Mouse (Mus musculus) neural tube, embryonic 15.5 days (tissue): ENCODE data around the gene Adamts15. TPM values are rescaled to one million over a fixed set of nuclear protein-coding genes. Genes with fewer than 3 reads are reported as not detected.

Experiments used
- ATAC-seq: fragments of 200-750 bp; cut with Nextera tagmentation; 2 replicates; pipeline ENCODE4 v1.8.0; 2017; ENCODE audit warnings: mild to moderate bottlenecking, moderate TSS enrichment, moderate library complexity; ENCODE audit not compliant: low FRiP score
- H3K27ac ChIP-seq: fragments of 300-500 bp; sonication (generic); replicated peaks from 2 replicates; pipeline ENCODE4 v1.5.1; 2015; ENCODE audit warnings: mild to moderate bottlenecking, inconsistent platforms
- H3K27me3 ChIP-seq: fragments of 300-500 bp; sonication (generic); replicated peaks from 2 replicates; pipeline ENCODE4 v1.6.1; 2015; ENCODE audit warnings: inconsistent platforms
- H3K36me3 ChIP-seq: fragments of 300-500 bp; sonication (generic); 2 replicates; pipeline ENCODE4 v1.6.1; 2015; ENCODE audit warnings: inconsistent platforms
- H3K4me1 ChIP-seq: fragments of 300-500 bp; sonication (generic); 2 replicates; pipeline ENCODE4 v1.6.1; 2015; ENCODE audit warnings: inconsistent platforms
- H3K4me2 ChIP-seq: fragments of 300-500 bp; sonication (generic); 2 replicates; pipeline ENCODE4 v1.6.1; 2015; ENCODE audit warnings: inconsistent platforms, mild to moderate bottlenecking, moderate library complexity
- H3K4me3 ChIP-seq: fragments of 300-500 bp; sonication (generic); replicated peaks from 2 replicates; pipeline ENCODE4 v1.5.1; 2015; ENCODE audit warnings: mild to moderate bottlenecking, inconsistent platforms
- H3K9ac ChIP-seq: fragments of 300-500 bp; sonication (generic); replicated peaks from 2 replicates; pipeline ENCODE4 v1.6.1; 2015; ENCODE audit warnings: mild to moderate bottlenecking, inconsistent platforms
- H3K9me3 ChIP-seq: fragments of 300-500 bp; sonication (generic); replicated peaks from 2 replicates; pipeline ENCODE4 v1.6.1; 2016; ENCODE audit warnings: inconsistent platforms
- WGBS: fragments of 180-500 bp; shearing (Covaris S2); methylation state at CpG from one replicate; pipeline ENCODE4 v1.1.7; 2015; ENCODE audit warnings: mixed read lengths; 5-methylcytosine and 5-hydroxymethylcytosine counted together
- polyA plus RNA-seq: library from polyadenylated mRNA; unstranded; fragments of >200 nt; fragmentation: Nextera tagmentation; extraction: Ambion mirVana; gene quantifications from 2 replicates; pipeline ENCODE4 v1.2.1, GENCODE M21; 2015

The Adamts15 gene
- polyA plus RNA-seq, 1 experiment from 2014 or later, result 5.8 TPM

DNA sequence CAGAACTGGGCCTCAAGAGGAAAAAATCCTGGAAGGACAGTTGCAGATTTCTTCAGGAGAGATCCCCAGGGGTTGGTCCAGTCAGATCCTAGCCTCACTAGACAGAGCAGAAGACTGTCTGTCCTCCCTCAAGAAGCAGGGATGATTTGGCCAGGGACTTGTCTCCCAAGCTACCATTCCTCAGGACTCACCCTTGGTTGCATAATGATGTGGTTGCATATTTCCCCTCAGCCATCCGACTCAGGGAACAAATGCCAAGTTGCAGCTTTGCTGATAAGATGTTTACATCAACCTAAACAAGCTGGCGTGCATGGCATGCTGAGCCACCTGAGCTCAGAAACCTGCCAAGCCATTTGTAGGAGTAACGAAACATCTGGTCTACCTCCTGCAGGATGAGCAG, 27.2 kb upstream of the Adamts15 start:
- 0 out of 2 replicates have a peak, but pooled peaks cover 4% of the 10 kb centered on the region for H3K4me1 ChIP-seq
- H3K27me3 ChIP-seq, result peaks cover 16% of the 10 kb centered on the region
- no peaks in the 10 kb centered on the region for H3K9me3 ChIP-seq
- H3K27ac ChIP-seq, result no peak overlapping the region
- H3K4me2 ChIP-seq, result no peak overlapping the region
- no peaks in the 10 kb centered on the region for H3K36me3 ChIP-seq
- 88% methylated on average over 3 of the region's 3 CpGs for WGBS
- no peak for ATAC-seq
- H3K4me3 ChIP-seq, result no peak overlapping the region
- no peak overlapping the region for H3K9ac ChIP-seq

GRCm38 (mm10) chr9:30945276-30945675, 23.0 kb upstream of the Adamts15 start:
- Histone ChIP-seq H3K4me2 (no peak overlapping the region), H3K9me3 (no peaks in the 10 kb centered on the region), H3K27me3 (peaks cover 40% of the 10 kb centered on the region), H3K4me1 (peaks cover 23% of the 10 kb centered on the region), H3K36me3 (no peaks in the 10 kb centered on the region), H3K4me3 (no peak overlapping the region), H3K27ac (no peak overlapping the region), H3K9ac (no peak overlapping the region)
- 44% methylated on average over 1 of the region's 1 CpGs for WGBS
- no peak for ATAC-seq

- WGBS, result 11% methylated on average over 1 of the region's 1 CpGs
- 0 out of 2 replicates have a peak overlapping the region, but pooled peaks have one; percentile 15 for H3K9ac ChIP-seq
- no peak for ATAC-seq
- no peaks in the 10 kb centered on the region for H3K9me3 ChIP-seq
- peaks cover 40% of the 10 kb centered on the region for H3K27me3 ChIP-seq
- 0 out of 2 replicates have a peak overlapping the region, but pooled peaks have one; percentile 68 for H3K4me3 ChIP-seq
- H3K4me1 ChIP-seq, result peaks cover 21% of the 10 kb centered on the region
- no peak overlapping the region for H3K27ac ChIP-seq
- no peaks in the 10 kb centered on the region for H3K36me3 ChIP-seq
- H3K4me2 ChIP-seq, result peak overlapping the region; percentile 91
Observed at GRCm38 (mm10) chr9:30944234-30944633, 22.0 kb upstream of the Adamts15 start.

- peaks cover 40% of the 10 kb centered on the region for H3K27me3 ChIP-seq
- no peak for ATAC-seq
Observed at GRCm38 (mm10) chr9:30943341-30943740, 21.1 kb upstream of the Adamts15 start.

DNA sequence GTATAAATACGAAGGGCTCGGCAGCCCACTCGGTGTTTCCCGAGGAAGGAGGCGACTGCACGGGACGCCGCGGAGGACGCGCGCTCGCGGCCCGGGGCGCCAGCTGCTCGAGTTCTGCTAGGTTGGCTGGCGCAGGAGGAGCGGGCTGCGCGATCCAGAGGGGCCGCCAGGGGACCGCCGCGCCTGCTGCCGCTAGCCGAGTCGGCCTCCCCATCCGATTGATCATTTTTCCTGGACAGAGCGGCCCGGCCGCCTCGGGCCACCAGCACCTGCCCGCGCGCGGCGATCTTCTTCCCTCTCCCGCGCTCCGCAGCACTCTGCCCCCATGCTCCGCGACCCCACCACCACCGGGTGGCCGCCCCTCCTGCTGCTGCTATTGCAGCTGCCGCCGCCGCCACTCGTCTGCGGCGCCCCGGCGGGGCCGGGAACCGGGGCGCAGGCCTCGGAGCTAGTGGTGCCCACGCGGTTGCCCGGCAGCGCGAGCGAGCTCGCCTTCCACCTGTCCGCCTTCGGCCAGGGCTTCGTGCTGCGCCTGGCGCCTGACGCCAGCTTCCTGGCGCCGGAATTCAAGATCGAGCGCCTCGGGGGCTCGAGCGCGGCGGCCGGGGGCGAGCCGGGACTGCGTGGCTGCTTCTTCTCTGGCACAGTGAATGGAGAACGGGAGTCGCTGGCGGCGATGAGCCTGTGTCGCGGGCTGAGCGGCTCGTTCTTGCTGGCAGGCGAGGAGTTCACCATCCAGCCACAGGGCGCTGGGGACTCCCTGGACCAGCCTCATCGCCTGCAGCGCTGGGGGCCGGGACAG, 20.5 kb upstream of the Adamts15 start, which contains the start of gene Adamts8:
TSS of gene Adamts8 (plus strand) at position 51 of the 802 bp plus-strand sequence.
- H3K9me3 ChIP-seq, result no peaks in the 10 kb centered on the region
- no peaks in the 10 kb centered on the region for H3K36me3 ChIP-seq
- H3K4me2 ChIP-seq, result peak within 1 kb of the TSS; percentile 91
- WGBS, result under 1% methylated on average over 84 of the region's 96 CpGs
- peak; percentile 88 for ATAC-seq
- H3K4me1 ChIP-seq, result peaks cover 21% of the 10 kb centered on the region
- peak within 1 kb of the TSS; percentile 72 for H3K27ac ChIP-seq
- H3K9ac ChIP-seq, result peak within 1 kb of the TSS; percentile 70
- peak within 1 kb of the TSS; percentile 68 for H3K4me3 ChIP-seq
- peaks cover 40% of the 10 kb centered on the region for H3K27me3 ChIP-seq

More at GRCm38 (mm10) chr9:30943341-30943740, 21.1 kb upstream of the Adamts15 start:
- peak overlapping the region; percentile 70 for H3K9ac ChIP-seq
- H3K4me1 ChIP-seq, result peaks cover 21% of the 10 kb centered on the region
- no peak overlapping the region for H3K27ac ChIP-seq
- peak overlapping the region; percentile 91 for H3K4me2 ChIP-seq
- H3K36me3 ChIP-seq, result no peaks in the 10 kb centered on the region
- peak overlapping the region; percentile 68 for H3K4me3 ChIP-seq
- 2% methylated on average over 14 of the region's 14 CpGs for WGBS
- H3K9me3 ChIP-seq, result no peaks in the 10 kb centered on the region

DNA sequence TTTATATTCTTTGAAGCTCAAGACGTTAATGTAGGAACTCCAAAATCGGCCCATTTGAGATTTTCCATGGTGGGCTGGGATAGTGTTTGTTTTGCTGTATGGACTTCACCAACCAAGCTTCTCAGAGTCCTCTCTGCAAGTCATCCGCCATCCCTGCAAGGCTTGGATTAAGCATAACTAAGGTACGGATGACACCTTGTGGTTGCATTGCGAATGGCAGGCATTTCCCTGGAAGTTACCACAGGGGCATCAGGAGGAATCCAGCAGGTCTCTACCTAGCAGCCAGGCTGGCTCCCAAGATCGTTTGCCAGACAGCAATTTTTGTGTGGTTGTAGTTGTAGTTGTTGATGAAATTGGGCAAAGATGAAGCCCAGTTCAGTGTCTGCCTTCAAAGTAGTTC, 18.1 kb upstream of the Adamts15 start:
- Histone ChIP-seq H3K9ac (no peak overlapping the region), H3K27ac (no peak overlapping the region), H3K36me3 (no peaks in the 10 kb centered on the region), H3K4me2 (no peak overlapping the region), H3K4me3 (no peak overlapping the region), H3K27me3 (peaks cover 32% of the 10 kb centered on the region), H3K9me3 (no peaks in the 10 kb centered on the region), H3K4me1 (peaks cover 25% of the 10 kb centered on the region)
- no peak; the same call in 1 of the 2 replicates for ATAC-seq
- 7% methylated on average over 6 of the region's 6 CpGs for WGBS

- Histone ChIP-seq H3K27ac (no peak overlapping the region), H3K4me3 (no peak overlapping the region), H3K27me3 (peaks cover 15% of the 10 kb centered on the region), H3K9ac (no peak overlapping the region), H3K9me3 (no peaks in the 10 kb centered on the region), H3K36me3 (no peaks in the 10 kb centered on the region), H3K4me2 (peak overlapping the region; percentile 44), H3K4me1 (peaks cover 8% of the 10 kb centered on the region)
- ATAC-seq, result peak; percentile 84
- WGBS, result 36% methylated on average over 9 of the region's 9 CpGs
Observed at GRCm38 (mm10) chr9:30936674-30937438, 14.6 kb upstream of the Adamts15 start.

DNA sequence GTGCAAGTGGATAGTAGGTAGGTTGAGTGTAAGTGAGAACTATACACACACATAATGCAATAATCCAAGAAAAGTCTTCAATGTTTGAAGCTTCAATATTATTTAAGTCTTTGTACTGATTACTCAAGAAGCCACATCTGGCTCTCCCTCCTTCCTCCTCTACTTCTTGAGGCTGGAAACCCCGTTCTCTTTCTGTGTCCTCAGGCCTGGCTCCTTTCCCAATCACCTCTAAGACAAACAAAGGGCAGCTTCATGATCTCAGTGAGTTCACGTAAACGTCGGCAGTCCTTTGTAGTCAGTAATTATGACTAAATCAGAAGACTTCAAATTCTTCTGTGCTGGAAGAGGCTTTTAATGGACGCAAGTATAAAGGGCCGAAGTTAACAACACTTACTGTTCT, 12.6 kb upstream of the Adamts15 start:
- Histone ChIP-seq H3K4me3 (no peak overlapping the region), H3K36me3 (no peaks in the 10 kb centered on the region), H3K27me3 (no peaks in the 10 kb centered on the region), H3K27ac (no peak overlapping the region), H3K9ac (no peak overlapping the region), H3K4me2 (no peak overlapping the region), H3K4me1 (0 out of 2 replicates have a peak, but pooled peaks cover 7% of the 10 kb centered on the region), H3K9me3 (no peaks in the 10 kb centered on the region)
- 63% methylated on average over 6 of the region's 6 CpGs for WGBS
- no peak for ATAC-seq

DNA sequence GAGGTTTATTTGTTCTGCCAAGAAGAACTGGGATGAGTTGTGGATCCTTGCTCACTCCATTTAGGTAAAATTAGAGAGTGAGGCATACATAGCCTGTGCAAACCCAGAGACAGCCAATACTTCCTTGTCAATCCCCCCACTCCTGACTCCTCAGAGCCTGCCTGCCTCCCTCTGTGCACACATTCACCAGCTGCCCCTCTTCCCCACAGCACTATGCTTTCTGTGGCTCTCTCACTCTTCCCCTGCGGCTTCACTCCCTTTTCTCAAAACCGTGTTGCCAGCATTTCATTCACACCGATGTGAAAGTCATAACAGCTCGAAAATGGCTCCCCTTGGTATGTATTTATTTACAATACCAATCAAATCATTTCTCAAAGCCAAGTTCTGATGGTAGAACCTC, 10.1 kb upstream of the Adamts15 start:
- Histone ChIP-seq H3K27me3 (no peaks in the 10 kb centered on the region), H3K27ac (no peak overlapping the region), H3K36me3 (no peaks in the 10 kb centered on the region), H3K9me3 (no peaks in the 10 kb centered on the region), H3K9ac (no peak overlapping the region), H3K4me3 (no peak overlapping the region), H3K4me1 (0 out of 2 replicates have a peak, but pooled peaks cover 7% of the 10 kb centered on the region), H3K4me2 (no peak overlapping the region)
- no peak for ATAC-seq
- 62% methylated on average over 4 of the region's 4 CpGs for WGBS

GRCm38 (mm10) chr9:30928759-30929158, 6.5 kb upstream of the Adamts15 start:
- H3K4me2 ChIP-seq, result no peak overlapping the region
- 88% methylated on average over 2 of the region's 2 CpGs for WGBS
- H3K4me1 ChIP-seq, result 0 out of 2 replicates have a peak, but pooled peaks cover 3% of the 10 kb centered on the region
- H3K36me3 ChIP-seq, result no peaks in the 10 kb centered on the region
- no peaks in the 10 kb centered on the region for H3K9me3 ChIP-seq
- H3K27ac ChIP-seq, result no peak overlapping the region
- no peak for ATAC-seq
- no peak overlapping the region for H3K9ac ChIP-seq
- no peak overlapping the region for H3K4me3 ChIP-seq
- H3K27me3 ChIP-seq, result no peaks in the 10 kb centered on the region

DNA sequence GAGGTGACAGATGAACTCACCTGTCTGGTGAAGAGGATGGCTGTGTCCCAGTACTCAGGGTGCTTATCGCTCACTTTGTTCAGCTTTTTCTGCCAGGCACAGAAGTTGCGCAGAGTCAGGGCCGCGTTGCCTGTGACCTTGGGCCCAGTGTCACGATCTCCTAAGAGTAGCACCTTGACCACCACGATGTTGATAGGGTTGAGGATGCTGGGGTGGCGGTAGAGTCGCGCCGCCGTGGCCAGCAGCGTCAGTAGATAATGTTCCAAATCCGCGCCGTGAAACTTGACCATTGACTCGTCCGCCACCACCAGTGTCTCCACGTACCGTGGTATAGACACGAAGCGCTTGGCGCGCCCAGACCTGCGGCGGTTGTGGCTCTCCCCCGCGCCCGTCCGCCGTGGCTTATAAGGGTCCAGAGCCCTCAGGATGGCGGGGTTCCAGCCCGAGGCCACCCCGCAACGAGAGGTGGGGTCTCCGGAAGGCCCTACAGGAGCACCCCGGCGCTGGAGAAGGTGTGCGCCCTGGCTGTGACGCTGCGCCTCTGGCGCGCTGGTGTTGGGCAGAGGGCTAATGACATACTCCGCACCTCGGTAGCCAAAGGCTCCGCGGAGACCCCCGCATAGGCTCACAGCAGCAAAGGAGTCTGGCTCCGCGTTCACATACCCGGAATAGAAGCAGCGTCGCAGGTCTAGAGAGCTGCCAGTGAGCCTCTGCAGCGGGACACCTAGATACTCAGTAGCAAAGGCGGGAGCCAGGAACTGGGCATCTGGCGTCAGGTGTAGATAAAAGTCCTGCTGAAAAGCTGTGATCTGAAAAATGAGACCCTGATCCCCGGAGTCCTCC, 770 bp downstream of the Adamts15 start:
- H3K4me3 ChIP-seq, result peak overlapping the region; percentile 65
- H3K4me1 ChIP-seq, result peaks cover 42% of the 10 kb centered on the region
- H3K36me3 ChIP-seq, result no peaks in the 10 kb centered on the region
- no peak overlapping the region for H3K27ac ChIP-seq
- 5% methylated on average over 56 of the region's 56 CpGs for WGBS
- H3K27me3 ChIP-seq, result peaks cover 21% of the 10 kb centered on the region
- peak; percentile 58; the same call in 1 of the 2 replicates for ATAC-seq
- peak overlapping the region; percentile 65 for H3K9ac ChIP-seq
- no peaks in the 10 kb centered on the region for H3K9me3 ChIP-seq
- H3K4me2 ChIP-seq, result peak overlapping the region; percentile 94
